Mouse (Mus musculus): ENCODE measurements around the gene Arsg.

The Arsg gene

GRCm38 (mm10) chr11:109451169-109451568, 22.0 kb upstream of the Arsg start:
- POLR2A ChIA-PET = interaction anchor here in 2 of 4 experiments (0.6 to 0.7 kb wide), 2 partner anchors 19 to 108 kb away, joined by 3 to 8 read pairs; no protein-coding TSS in a partner anchor
- CTCF ChIA-PET = interaction anchor here in 1 of 4 experiments (0.7 kb wide), 1 partner anchor 115 kb away, joined by 10 read pairs; no protein-coding TSS in a partner anchor

GRCm38 (mm10) chr11:109456261-109456660, 16.9 kb upstream of the Arsg start:
- POLR2A ChIA-PET = interaction anchor here in 1 of 4 experiments (1.1 to 1.3 kb wide), 3 partner anchors 19 to 222 kb away, joined by 3 read pairs; no protein-coding TSS in a partner anchor

GRCm38 (mm10) chr11:109458165-109458564, 15.0 kb upstream of the Arsg start:
- CTCF ChIA-PET = no interaction called here

More at GRCm38 (mm10) chr11:109456261-109456660, 16.9 kb upstream of the Arsg start:
- CTCF ChIA-PET = interaction anchor here in 1 of 4 experiments (0.6 kb wide), 1 partner anchor 88 kb away, joined by 7 read pairs; no protein-coding TSS in a partner anchor

GRCm38 (mm10) chr11:109460586-109460985, 12.6 kb upstream of the Arsg start:
- ChIA-PET CTCF (interaction anchor here in 2 of 4 experiments (0.6 kb wide), 2 partner anchors 35 to 125 kb away, joined by 3 read pairs; partner anchors contain the start of gene Amz2 (in 1 of the 2)), POLR2A (interaction anchor here in 1 of 4 experiments (1.2 to 1.6 kb wide), 2 partner anchors 11 to 15 kb away, joined by 4 to 6 read pairs; no protein-coding TSS in a partner anchor)

More at GRCm38 (mm10) chr11:109458165-109458564, 15.0 kb upstream of the Arsg start:
- POLR2A ChIA-PET = interaction anchor here in 2 of 4 experiments (0.7 to 1.5 kb wide), 3 partner anchors 19 to 177 kb away, joined by 3 read pairs; no protein-coding TSS in a partner anchor

- POLR2A ChIA-PET = no interaction called here
These were observed 8.1 kb upstream of the Arsg start for GRCm38 (mm10) chr11:109465068-109465467.

GRCm38 (mm10) chr11:109466987-109467386, 6.2 kb upstream of the Arsg start:
- ChIA-PET CTCF (interaction anchor here in 1 of 4 experiments (0.8 to 1.2 kb wide), 2 partner anchors 123 to 169 kb away, joined by 3 read pairs; partner anchors contain the start of gene Rgs9), POLR2A (interaction anchor here in 2 of 4 experiments (0.5 to 1.0 kb wide), 3 partner anchors 112 to 145 kb away, joined by 3 read pairs; partner anchors contain the start of gene Wipi1 (in 1 of the 2))

More at GRCm38 (mm10) chr11:109465068-109465467, 8.1 kb upstream of the Arsg start:
- CTCF ChIA-PET = no interaction called here

- ChIA-PET CTCF (no interaction called here), POLR2A (interaction anchor here in 1 of 4 experiments (0.6 kb wide), 1 partner anchor 94 kb away, joined by 3 read pairs; no protein-coding TSS in a partner anchor)
These were observed 5.0 kb upstream of the Arsg start for GRCm38 (mm10) chr11:109468133-109468532.

GRCm38 (mm10) chr11:109470170-109470569, 3.0 kb upstream of the Arsg start:
- ChIA-PET CTCF (interaction anchor here in 1 of 4 experiments (1.5 kb wide), 1 partner anchor 115 kb away, joined by 3 read pairs; no protein-coding TSS in a partner anchor), POLR2A (interaction anchor here in 3 of 4 experiments (0.5 to 3.5 kb wide), 12 partner anchors 10 to 560 kb away, joined by 3 to 27 read pairs (median 4); partner anchors contain the start of genes Wipi1 (in 2 of the 3) and Amz2 (in 1 of the 3))

- CTCF ChIA-PET = interaction anchor here in 2 of 4 experiments (1.2 to 1.5 kb wide), 2 partner anchors 114 kb away, joined by 3 read pairs; no protein-coding TSS in a partner anchor
- POLR2A ChIA-PET = interaction anchor here in 3 of 4 experiments (0.8 to 3.5 kb wide), 11 partner anchors 8 to 561 kb away, joined by 3 to 27 read pairs (median 4); partner anchors contain the start of gene Wipi1 (in 2 of the 3)
These were observed 2.0 kb upstream of the Arsg start for GRCm38 (mm10) chr11:109470921-109471861.

GRCm38 (mm10) chr11:109472171-109472691, 943 bp upstream of the Arsg start:
- CTCF ChIA-PET = no interaction called here
- POLR2A ChIA-PET = interaction anchor here in 2 of 4 experiments (0.9 to 3.5 kb wide), 5 partner anchors 9 to 139 kb away, joined by 4 to 27 read pairs (median 5); partner anchors contain the start of gene Wipi1 (in 2 of the 2)

GRCm38 (mm10) chr11:109472821-109473170, 378 bp upstream of the Arsg start:
- POLR2A ChIA-PET = interaction anchor here in 3 of 4 experiments (0.6 to 3.5 kb wide), 8 partner anchors 10 to 1942 kb away, joined by 3 to 27 read pairs (median 4); partner anchors contain the start of gene Wipi1 (in 2 of the 3)
- CTCF ChIA-PET = interaction anchor here in 1 of 4 experiments (0.6 kb wide), 1 partner anchor 27 kb away, joined by 3 read pairs; no protein-coding TSS in a partner anchor

- POLR2A ChIA-PET = interaction anchor here (0.5 to 4.7 kb wide), 13 partner anchors 12 to 1560 kb away, joined by 3 to 46 read pairs (median 4); partner anchors contain the start of gene Wipi1 (in 1 of the 4)
- CTCF ChIA-PET = interaction anchor here in 1 of 4 experiments (0.6 to 0.9 kb wide), 2 partner anchors 12 to 13 kb away, joined by 5 read pairs; no protein-coding TSS in a partner anchor
These were observed 1.0 kb downstream of the Arsg start for GRCm38 (mm10) chr11:109474086-109474742.

GRCm38 (mm10) chr11:109474836-109475235, 1.7 kb downstream of the Arsg start:
- POLR2A ChIA-PET = interaction anchor here (0.5 to 4.7 kb wide), 20 partner anchors 12 to 1560 kb away, joined by 3 to 46 read pairs (median 3); partner anchors contain the start of gene Wipi1 (in 1 of the 4)
- CTCF ChIA-PET = interaction anchor here in 1 of 4 experiments (0.6 to 0.9 kb wide), 3 partner anchors 11 to 282 kb away, joined by 5 to 6 read pairs (median 5); no protein-coding TSS in a partner anchor

GRCm38 (mm10) chr11:109475717-109476116, 2.5 kb downstream of the Arsg start:
- ChIA-PET POLR2A (interaction anchor here (0.6 to 4.7 kb wide), 19 partner anchors 11 to 891 kb away, joined by 3 to 46 read pairs (median 4); partner anchors contain the start of gene Wipi1 (in 1 of the 4)), CTCF (interaction anchor here in 1 of 4 experiments (0.5 to 1.1 kb wide), 2 partner anchors 25 to 146 kb away, joined by 3 read pairs; no protein-coding TSS in a partner anchor)

- CTCF ChIA-PET = interaction anchor here in 1 of 4 experiments (0.5 to 1.1 kb wide), 5 partner anchors 25 to 1872 kb away, joined by 3 to 7 read pairs (median 3); no protein-coding TSS in a partner anchor
- POLR2A ChIA-PET = interaction anchor here (0.6 to 4.7 kb wide), 23 partner anchors 10 to 890 kb away, joined by 3 to 46 read pairs (median 4); partner anchors contain the start of gene Wipi1 (in 1 of the 4)
These were observed 3.1 kb downstream of the Arsg start for GRCm38 (mm10) chr11:109476241-109476640.

- ChIA-PET CTCF (interaction anchor here in 1 of 4 experiments (0.6 to 1.1 kb wide), 4 partner anchors 24 to 1872 kb away, joined by 3 to 7 read pairs (median 4); no protein-coding TSS in a partner anchor), POLR2A (interaction anchor here (0.6 to 4.7 kb wide), 26 partner anchors 10 to 890 kb away, joined by 3 to 46 read pairs (median 4); partner anchors contain the start of gene Wipi1 (in 1 of the 4))
These were observed 3.5 kb downstream of the Arsg start for GRCm38 (mm10) chr11:109476653-109477052.

Measured in embryonic stem cell, embryonic (primary cell).